Comparison of ENCODE assay signal across 13 mouse cellular contexts in the genomic region with DNA sequence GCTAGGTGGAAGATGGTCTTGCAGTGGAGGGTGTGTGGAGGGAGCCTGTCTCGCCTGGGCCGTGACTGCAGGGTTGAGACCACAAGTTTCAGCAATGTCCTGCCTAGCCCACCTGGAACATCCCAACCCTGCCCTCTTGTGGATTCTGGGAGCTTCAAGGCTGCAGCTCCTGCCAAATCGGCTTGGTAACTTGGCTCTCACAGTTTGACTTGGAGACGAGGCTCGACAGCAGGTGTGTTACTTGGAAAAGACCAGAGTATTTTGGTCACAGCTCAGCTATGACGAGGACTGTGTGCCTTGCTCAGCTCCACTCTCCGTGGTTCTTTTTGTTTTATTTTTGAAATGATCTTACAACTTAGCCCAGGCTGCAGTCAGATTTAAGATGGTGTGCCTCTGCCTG. TPM values are rescaled to one million over a fixed set of nuclear protein-coding genes. Genes with fewer than 3 reads are reported as not detected.
DNase-seq lines count a peak whose midpoint lies in the region; ATAC-seq and TF ChIP-seq lines count a peak whose summit lies in the region.
"Had no signal": no experiment of that assay in that cellular context is flagged by ENCODE, and none has a peak within 500 bp of the region (broad histone marks: within the 10 kb centered on the region; RNA-seq: fewer than 3 reads in every experiment).

No protein-coding gene starts in this region.

- no peak for ATAC-seq in midbrain, postnatal 0 days (ENCODE audit: low FRiP score)
- ATAC-seq in midbrain, embryonic 13.5 days = no peak
- no peak for ATAC-seq in stomach, postnatal 0 days (ENCODE audit: low FRiP score, low TSS enrichment)
- ATAC-seq: CD4-positive, CD25-positive, alpha-beta regulatory T cell, adult 4 months had no signal

- peak; percentile 58 for DNase-seq in gastrocnemius, adult 18-20 months (ENCODE audit: low spot score)
- no peak for DNase-seq in gastrocnemius, postnatal 4 days (ENCODE audit: low spot score in 2 of 2)
- DNase-seq in midbrain, postnatal 0 days (ENCODE audit: low spot score) = peak; percentile 60
- no peak for DNase-seq in stomach, postnatal 0 days (ENCODE audit: low spot score)
- no peak for DNase-seq in limb, embryonic 10.5 days (ENCODE audit: low spot score)
- DNase-seq in midbrain, embryonic 10.5 days (ENCODE audit: low spot score) = no peak
- DNase-seq: lung, embryonic 14.5 days; thymus, postnatal 36 days had no signal

- TF ChIP-seq POLR2A in cortical plate, adult 2 months (IDR thresholded peaks at IDR 0.05; ENCODE audit: extremely low read depth, insufficient read depth, low read length) = no peak

- no peaks in the 10 kb centered on the region for H3K9me3 ChIP-seq in midbrain, postnatal 0 days (ENCODE audit: low read length)
- no peaks in the 10 kb centered on the region for H3K9me3 ChIP-seq in midbrain, embryonic 13.5 days
- no peaks in the 10 kb centered on the region for H3K9me3 ChIP-seq in stomach, postnatal 0 days (ENCODE audit: control insufficient read depth, low read length)
- no peaks in the 10 kb centered on the region for H3K9me3 ChIP-seq in limb, embryonic 10.5 days (replicated peaks)
- H3K9me3 ChIP-seq in midbrain, embryonic 10.5 days (replicated peaks) = no peaks in the 10 kb centered on the region
- H3K9me3 ChIP-seq: embryonic facial prominence, embryonic 13.5 days had no signal

- TF ChIP-seq EP300 in stomach, postnatal 0 days (optimal IDR thresholded peaks at IDR 0.05) = no peak

- H3K27ac ChIP-seq in midbrain, postnatal 0 days (ENCODE audit: low read depth, low read length) = no peak overlapping the region; the same call in 1 of the 2 replicates
- H3K27ac ChIP-seq in midbrain, embryonic 13.5 days = no peak overlapping the region
- H3K27ac ChIP-seq in cortical plate, adult 2 months (ENCODE audit: insufficient read depth, low read length) = no peak overlapping the region
- H3K27ac ChIP-seq in stomach, postnatal 0 days (replicated peaks) = no peak overlapping the region
- no peak overlapping the region for H3K27ac ChIP-seq in limb, embryonic 10.5 days
- no peak overlapping the region for H3K27ac ChIP-seq in midbrain, embryonic 10.5 days (replicated peaks)
- H3K27ac ChIP-seq: embryonic facial prominence, embryonic 13.5 days had no signal

- 81% methylated on average over 7 of the region's 7 CpGs for WGBS in midbrain, postnatal 0 days
- WGBS in midbrain, embryonic 13.5 days = 89% methylated on average over 7 of the region's 7 CpGs
- 79% methylated on average over 7 of the region's 7 CpGs for WGBS in stomach, postnatal 0 days
- WGBS in limb, embryonic 10.5 days = 85% methylated on average over 7 of the region's 7 CpGs
- WGBS in midbrain, embryonic 10.5 days = 84% methylated on average over 7 of the region's 7 CpGs

- H3K4me2 ChIP-seq in midbrain, postnatal 0 days (ENCODE audit: low read depth, low read length, poor library complexity, severe bottlenecking) = no peak overlapping the region
- H3K4me2 ChIP-seq in midbrain, embryonic 13.5 days (replicated peaks) = no peak overlapping the region
- H3K4me2 ChIP-seq in stomach, postnatal 0 days (replicated peaks; ENCODE audit: low read depth) = no peak overlapping the region
- H3K4me2 ChIP-seq: embryonic facial prominence, embryonic 13.5 days; lung, embryonic 14.5 days had no signal

- no peaks in the 10 kb centered on the region for H3K27me3 ChIP-seq in midbrain, postnatal 0 days (ENCODE audit: insufficient read depth, low read length)
- no peaks in the 10 kb centered on the region for H3K27me3 ChIP-seq in midbrain, embryonic 13.5 days
- no peaks in the 10 kb centered on the region for H3K27me3 ChIP-seq in stomach, postnatal 0 days (ENCODE audit: control insufficient read depth, insufficient read depth, low read length)
- H3K27me3 ChIP-seq in limb, embryonic 10.5 days (ENCODE audit: low read depth, poor library complexity, severe bottlenecking) = no peaks in the 10 kb centered on the region
- no peaks in the 10 kb centered on the region for H3K27me3 ChIP-seq in midbrain, embryonic 10.5 days (ENCODE audit: low read depth, poor library complexity, severe bottlenecking)
- H3K27me3 ChIP-seq: embryonic facial prominence, embryonic 13.5 days had no signal

- H3K4me3 ChIP-seq in midbrain, postnatal 0 days (ENCODE audit: low read depth, low read length) = no peak overlapping the region
- H3K4me3 ChIP-seq in midbrain, embryonic 13.5 days (replicated peaks) = no peak overlapping the region
- H3K4me3 ChIP-seq in cortical plate, adult 2 months (ENCODE audit: insufficient read depth, low read length) = no peak overlapping the region
- H3K4me3 ChIP-seq in stomach, postnatal 0 days (ENCODE audit: low read depth, low read length) = no peak overlapping the region
- H3K4me3 ChIP-seq in limb, embryonic 10.5 days = no peak overlapping the region
- no peak overlapping the region for H3K4me3 ChIP-seq in midbrain, embryonic 10.5 days
- H3K4me3 ChIP-seq: embryonic facial prominence, embryonic 13.5 days; myocyte had no signal

- peaks cover 39% of the 10 kb centered on the region for H3K36me3 ChIP-seq in midbrain, postnatal 0 days (ENCODE audit: insufficient read depth, low read length)
- H3K36me3 ChIP-seq in midbrain, embryonic 13.5 days = peaks cover 60% of the 10 kb centered on the region
- H3K36me3 ChIP-seq in stomach, postnatal 0 days (ENCODE audit: control insufficient read depth, insufficient read depth, low read length) = peaks cover 18% of the 10 kb centered on the region
- H3K36me3 ChIP-seq in limb, embryonic 10.5 days = peaks cover 72% of the 10 kb centered on the region
- peaks cover 66% of the 10 kb centered on the region for H3K36me3 ChIP-seq in midbrain, embryonic 10.5 days

- H3K9ac ChIP-seq in midbrain, postnatal 0 days (replicated peaks; ENCODE audit: low read length, poor library complexity, severe bottlenecking) = no peak overlapping the region
- no peak overlapping the region for H3K9ac ChIP-seq in midbrain, embryonic 13.5 days (replicated peaks)
- H3K9ac ChIP-seq in stomach, postnatal 0 days (ENCODE audit: low read length) = no peak overlapping the region
- H3K9ac ChIP-seq: embryonic facial prominence, embryonic 13.5 days; lung, embryonic 14.5 days had no signal

- TF ChIP-seq CTCF in midbrain, postnatal 0 days (IDR thresholded peaks at IDR 0.05) = peak; percentile 53
- TF ChIP-seq CTCF in cortical plate, adult 2 months (IDR thresholded peaks at IDR 0.05; ENCODE audit: extremely low read depth, insufficient read depth, low read length) = peak; percentile 33; the same call in 1 of the 2 replicates
- TF ChIP-seq CTCF in stomach, postnatal 0 days (IDR thresholded peaks at IDR 0.05; ENCODE audit: low read depth) = peak; percentile 41

- H3K4me1 ChIP-seq in midbrain, postnatal 0 days (ENCODE audit: insufficient read depth, low read length) = no peaks in the 10 kb centered on the region
- peaks cover 4% of the 10 kb centered on the region; the same call in 1 of the 2 replicates for H3K4me1 ChIP-seq in midbrain, embryonic 13.5 days (replicated peaks)
- 0 out of 2 replicates have a peak, but pooled peaks cover 1% of the 10 kb centered on the region for H3K4me1 ChIP-seq in cortical plate, adult 2 months (ENCODE audit: control insufficient read depth, insufficient read depth, low read length)
- no peaks in the 10 kb centered on the region for H3K4me1 ChIP-seq in stomach, postnatal 0 days (replicated peaks; ENCODE audit: control insufficient read depth, insufficient read depth)
- H3K4me1 ChIP-seq in limb, embryonic 10.5 days = no peaks in the 10 kb centered on the region
- H3K4me1 ChIP-seq in midbrain, embryonic 10.5 days = peaks cover 11% of the 10 kb centered on the region; the same call in 1 of the 2 replicates
- H3K4me1 ChIP-seq: embryonic facial prominence, embryonic 13.5 days had no signal

RNA-seq across cellular contexts. Expression of a gene that starts 22.6 kb away (rescaled TPM):
- total RNA-seq in gastrocnemius, adult 18-20 months (2021) = under 1 TPM in 1 of 2 experiments, not detected in 1; 0.24 TPM
- total RNA-seq in gastrocnemius, postnatal 4 days (2021) = under 1 TPM; 0.81 to 0.88 TPM
- total RNA-seq in midbrain, postnatal 0 days (2014; rRNA removed) = 59.8 and 67.1 TPM in 2 replicates
- polyA plus RNA-seq in midbrain, postnatal 0 days (2015; fragmentation: Nextera tagmentation; extraction: Ambion mirVana) = 67.4 and 67.6 TPM in 2 replicates
- 61.9 and 70.6 TPM in 2 replicates for polyA plus RNA-seq in midbrain, embryonic 13.5 days (2015; fragmentation: Nextera tagmentation; extraction: Ambion mirVana)
- 7.9 and 12.4 TPM in 2 replicates for polyA plus RNA-seq in cortical plate, adult 2 months (2012; rRNA removed)
- polyA plus RNA-seq in stomach, postnatal 0 days (2015; fragmentation: Nextera tagmentation; extraction: Ambion mirVana) = 1.5 and 2.3 TPM in 2 replicates
- polyA plus RNA-seq in limb, embryonic 10.5 days (2016; fragmentation: Nextera tagmentation; extraction: Ambion mirVana) = 15.5 and 17.5 TPM in 2 replicates
- 22.8 and 32.6 TPM in 2 replicates for polyA plus RNA-seq in midbrain, embryonic 10.5 days (2016; fragmentation: Nextera tagmentation; extraction: Ambion mirVana)
- polyA plus RNA-seq: myocyte had no signal

RNA-seq across cellular contexts. Expression of a gene that starts 42.2 kb away (rescaled TPM):
- 10 to 100 TPM; 30.3 to 32.8 TPM for total RNA-seq in gastrocnemius, adult 18-20 months (2021)
- total RNA-seq in gastrocnemius, postnatal 4 days (2021) = 10 to 100 TPM; 36.9 to 39.6 TPM
- total RNA-seq in midbrain, postnatal 0 days (2014; rRNA removed) = 61.5 and 69.7 TPM in 2 replicates
- 40.0 and 42.3 TPM in 2 replicates for polyA plus RNA-seq in midbrain, postnatal 0 days (2015; fragmentation: Nextera tagmentation; extraction: Ambion mirVana)
- polyA plus RNA-seq in midbrain, embryonic 13.5 days (2015; fragmentation: Nextera tagmentation; extraction: Ambion mirVana) = 46.8 and 51.2 TPM in 2 replicates
- polyA plus RNA-seq in cortical plate, adult 2 months (2012; rRNA removed) = 72.2 and 74.3 TPM in 2 replicates
- 33.4 and 33.6 TPM in 2 replicates for polyA plus RNA-seq in stomach, postnatal 0 days (2015; fragmentation: Nextera tagmentation; extraction: Ambion mirVana)
- 69.4 and 71.6 TPM in 2 replicates for polyA plus RNA-seq in limb, embryonic 10.5 days (2016; fragmentation: Nextera tagmentation; extraction: Ambion mirVana)
- 56.2 and 60.9 TPM in 2 replicates for polyA plus RNA-seq in midbrain, embryonic 10.5 days (2016; fragmentation: Nextera tagmentation; extraction: Ambion mirVana)

Comparison
In these comparisons a context has a peak if more than half of its experiments do, and no peak if none do; other contexts are left out.
1. DNase-seq: peak in gastrocnemius, adult 18-20 months (single experiment) and midbrain, postnatal 0 days (single experiment); none in gastrocnemius, postnatal 4 days (0 of 2), stomach, postnatal 0 days (single experiment), limb, embryonic 10.5 days (single experiment) and midbrain, embryonic 10.5 days (single experiment).
2. Peak in every context shown above with its lines, with median percentiles within 50 percentile points of each other: CTCF ChIP-seq.